Mouse (Mus musculus) midbrain, embryonic 14.5 days (tissue): Measurements from ENCODE around the gene Ptchd3. TPM values are rescaled to one million over a fixed set of nuclear protein-coding genes. Genes with fewer than 3 reads are reported as not detected.

Experiments used
- ATAC-seq: fragments of 200-750 bp; cut with Nextera tagmentation; 2 replicates; pipeline ENCODE4 v1.8.0; 2017; ENCODE audit warnings: moderate number of reproducible peaks, moderate library complexity; ENCODE audit not compliant: low FRiP score, low TSS enrichment
- DNase-seq: peaks from one replicate; pipeline ENCODE4 v3.0.0-alpha.2; 2015
- H3K27ac ChIP-seq: fragments of 300-500 bp; sonication (generic); replicated peaks from 2 replicates; pipeline ENCODE4 v1.5.1; 2014; ENCODE audit warnings: mild to moderate bottlenecking, low read depth, low read length, moderate library complexity
- H3K27me3 ChIP-seq: fragments of 300-500 bp; sonication (generic); 2 replicates; pipeline ENCODE4 v1.6.1; 2014; ENCODE audit warnings: low read length, control low read depth, mixed read lengths; ENCODE audit not compliant: control insufficient read depth, insufficient read depth
- H3K36me3 ChIP-seq: fragments of 300-500 bp; sonication (generic); 2 replicates; pipeline ENCODE4 v1.6.1; 2014; ENCODE audit warnings: low read length, control low read depth; ENCODE audit not compliant: control insufficient read depth, insufficient read depth
- H3K4me1 ChIP-seq: fragments of 300-500 bp; sonication (generic); 2 replicates; pipeline ENCODE4 v1.6.1; 2014; ENCODE audit warnings: mild to moderate bottlenecking, antibody characterized with exemption, low read length, control low read depth; ENCODE audit not compliant: control insufficient read depth, insufficient read depth
- H3K4me2 ChIP-seq: fragments of 300-500 bp; sonication (generic); 2 replicates; pipeline ENCODE4 v1.6.1; 2014; ENCODE audit warnings: mild to moderate bottlenecking, low read length, moderate library complexity
- H3K4me3 ChIP-seq: fragments of 300-500 bp; sonication (generic); replicated peaks from 2 replicates; pipeline ENCODE4 v1.5.1; 2014; ENCODE audit warnings: low read depth, low read length
- H3K9ac ChIP-seq: fragments of 300-500 bp; sonication (generic); replicated peaks from 2 replicates; pipeline ENCODE4 v1.6.1; 2014; ENCODE audit warnings: mild to moderate bottlenecking, low read length, moderate library complexity
- H3K9me3 ChIP-seq: fragments of 300-500 bp; sonication (generic); 2 replicates; pipeline ENCODE4 v1.6.1; 2016; ENCODE audit warnings: low read length, control low read depth, mixed read lengths; ENCODE audit not compliant: control insufficient read depth
- WGBS: fragments of 180-500 bp; shearing (Covaris S2); extraction: QIAGEN DNeasy Blood & Tissue Kit; methylation state at CpG from one replicate; pipeline ENCODE4 v1.1.7; 2014; 5-methylcytosine and 5-hydroxymethylcytosine counted together
- polyA plus RNA-seq: library from polyadenylated mRNA; unstranded; fragments of >200 nt; fragmentation: Nextera tagmentation; extraction: Ambion mirVana; gene quantifications from 2 replicates; pipeline ENCODE4 v1.2.1, GENCODE M21; 2014

Gene Ptchd3
- polyA plus RNA-seq, 1 experiment from 2014 or later: not detected

DNA sequence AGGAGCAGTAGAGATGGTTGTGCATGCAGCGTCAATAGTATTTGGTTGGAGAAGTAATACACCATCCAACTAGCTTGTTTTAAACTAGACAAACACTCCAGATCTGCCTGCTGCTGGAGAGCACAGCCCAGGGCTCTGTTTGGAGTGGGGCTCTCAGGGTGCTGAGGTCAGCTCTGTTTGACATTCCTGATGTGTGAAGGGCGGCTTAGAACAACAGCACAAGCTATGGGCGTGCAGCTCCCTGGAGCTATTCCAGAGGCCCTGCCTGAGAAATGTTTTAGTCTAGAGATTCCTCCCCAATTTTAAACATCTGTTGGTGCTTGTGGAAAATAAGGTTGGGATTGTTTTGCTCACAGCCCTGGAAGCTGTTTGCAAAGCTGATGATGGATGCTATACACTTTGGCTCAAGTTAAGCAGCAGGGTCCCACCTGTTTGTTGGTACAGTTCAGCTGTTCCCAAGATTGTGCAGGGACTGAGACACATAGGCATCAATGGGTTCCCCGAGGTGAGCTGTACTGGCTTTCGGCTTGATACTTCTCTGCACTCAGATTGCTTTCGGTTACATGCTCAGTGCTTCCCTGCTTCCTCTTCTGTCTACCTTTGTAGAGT, 35.4 kb upstream of the Ptchd3 start:
- H3K9ac ChIP-seq: no peak overlapping the region
- no peak overlapping the region for H3K4me3 ChIP-seq
- peak; percentile 4 for DNase-seq
- no peaks in the 10 kb centered on the region for H3K4me1 ChIP-seq
- ATAC-seq: no peak
- H3K36me3 ChIP-seq: no peaks in the 10 kb centered on the region
- no peaks in the 10 kb centered on the region for H3K27me3 ChIP-seq
- H3K27ac ChIP-seq: no peak overlapping the region
- H3K4me2 ChIP-seq: no peak overlapping the region
- WGBS: 78% methylated on average over 6 of the region's 6 CpGs
- H3K9me3 ChIP-seq: no peaks in the 10 kb centered on the region

DNA sequence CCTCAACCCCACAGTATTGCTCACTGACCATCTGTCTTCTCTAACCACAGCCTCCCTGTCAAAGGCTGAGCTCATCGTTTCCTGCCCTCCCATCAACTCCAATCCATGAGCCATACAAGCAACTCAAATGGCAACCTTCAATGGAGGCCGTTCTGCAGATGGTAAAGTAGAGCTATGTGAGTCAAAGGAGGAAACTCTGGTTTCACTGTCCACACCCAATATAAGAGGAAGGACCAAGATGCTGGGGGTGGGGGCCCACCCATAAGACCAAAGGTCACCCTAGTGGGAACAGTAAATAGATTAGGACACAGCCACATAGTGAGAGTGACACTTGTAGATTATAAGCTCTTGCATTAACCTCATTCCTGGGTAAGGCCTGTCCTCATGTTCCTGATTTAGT, 34.1 kb upstream of the Ptchd3 start:
- ATAC-seq (no peak), DNase-seq (no peak)
- WGBS: 93% methylated on average over 2 of the region's 2 CpGs
- Histone ChIP-seq H3K27ac (no peak overlapping the region), H3K4me2 (no peak overlapping the region), H3K4me3 (no peak overlapping the region), H3K36me3 (no peaks in the 10 kb centered on the region), H3K4me1 (no peaks in the 10 kb centered on the region), H3K9me3 (no peaks in the 10 kb centered on the region), H3K9ac (no peak overlapping the region), H3K27me3 (no peaks in the 10 kb centered on the region)

DNA sequence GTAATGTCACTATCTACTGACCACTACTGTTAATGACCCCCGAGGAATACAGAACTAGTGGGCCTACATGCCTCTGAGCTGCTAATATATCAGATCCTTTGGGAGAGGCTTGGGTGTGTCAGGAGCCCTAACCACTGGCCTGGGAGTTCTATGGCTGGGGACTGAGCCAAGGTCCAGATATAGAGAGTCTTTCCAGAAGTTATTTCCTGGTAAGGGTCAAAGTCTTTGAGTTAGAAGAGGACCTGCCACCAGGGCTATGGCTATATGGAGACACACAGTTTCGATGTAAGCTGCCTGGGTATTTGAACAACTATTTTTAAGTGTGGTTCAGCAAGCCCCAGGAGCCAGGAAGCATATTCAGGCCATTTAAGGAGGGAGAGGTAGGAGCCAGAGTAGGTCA, 31.5 kb upstream of the Ptchd3 start:
- H3K9me3 ChIP-seq: no peaks in the 10 kb centered on the region
- H3K27ac ChIP-seq: no peak overlapping the region
- no peaks in the 10 kb centered on the region for H3K4me1 ChIP-seq
- no peak overlapping the region for H3K4me2 ChIP-seq
- H3K27me3 ChIP-seq: no peaks in the 10 kb centered on the region
- H3K36me3 ChIP-seq: no peaks in the 10 kb centered on the region
- DNase-seq (no peak), ATAC-seq (no peak)
- no peak overlapping the region for H3K4me3 ChIP-seq
- H3K9ac ChIP-seq: no peak overlapping the region
- 82% methylated on average over 2 of the region's 2 CpGs for WGBS

DNA sequence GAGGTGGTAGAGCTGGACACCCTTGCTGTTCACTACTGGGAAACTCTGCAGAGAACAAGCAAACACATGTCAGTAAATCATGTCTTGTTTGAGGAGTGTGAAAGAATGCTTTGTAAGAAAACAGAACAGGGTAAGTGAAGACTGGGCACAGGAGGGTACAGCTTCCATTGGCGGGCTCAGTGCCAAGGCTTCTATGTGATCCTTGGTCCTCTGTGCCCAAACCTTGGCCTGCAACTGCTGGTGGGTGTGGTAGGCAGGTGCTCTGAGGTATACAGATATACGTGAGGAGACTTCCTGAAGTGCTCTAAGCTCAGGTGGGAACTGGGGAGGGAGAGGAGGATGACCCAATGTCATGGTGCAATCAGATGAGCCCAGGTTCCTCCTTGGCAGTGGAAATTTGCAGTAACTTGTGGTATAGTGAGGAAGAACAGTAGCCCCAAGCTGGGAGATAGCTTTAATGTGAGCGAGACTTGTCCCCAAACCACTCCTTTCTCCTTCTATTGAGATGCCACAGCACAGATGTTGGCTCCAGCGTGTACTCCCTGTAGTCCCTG, 30.2 kb upstream of the Ptchd3 start:
- no peaks in the 10 kb centered on the region for H3K4me1 ChIP-seq
- H3K4me3 ChIP-seq: no peak overlapping the region
- WGBS: 89% methylated on average over 4 of the region's 4 CpGs
- no peak overlapping the region for H3K4me2 ChIP-seq
- ATAC-seq (no peak), DNase-seq (no peak)
- no peak overlapping the region for H3K27ac ChIP-seq
- no peaks in the 10 kb centered on the region for H3K27me3 ChIP-seq
- no peaks in the 10 kb centered on the region for H3K9me3 ChIP-seq
- H3K36me3 ChIP-seq: no peaks in the 10 kb centered on the region
- no peak overlapping the region for H3K9ac ChIP-seq

DNA sequence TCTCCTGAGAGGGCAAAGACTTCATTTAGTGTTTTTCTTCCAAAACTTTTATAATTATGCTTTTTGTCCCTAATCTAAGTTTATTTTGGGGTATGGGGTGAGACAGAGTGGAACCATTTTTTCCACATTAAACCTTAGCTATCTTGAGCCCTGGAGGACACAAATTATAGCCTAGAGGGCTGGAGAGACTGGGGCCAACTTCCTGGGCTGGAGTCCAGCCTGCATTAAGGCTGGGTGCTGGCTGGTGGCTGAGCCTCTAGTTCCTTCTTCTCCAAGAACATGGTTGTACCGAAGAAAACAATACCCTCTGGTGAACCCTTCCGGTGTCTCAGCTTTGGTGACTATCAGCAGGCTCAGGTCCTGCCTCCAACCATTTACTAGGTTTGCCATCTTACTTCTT, 27.3 kb upstream of the Ptchd3 start:
- 96% methylated on average over 2 of the region's 2 CpGs for WGBS
- Histone ChIP-seq H3K27me3 (no peaks in the 10 kb centered on the region), H3K4me3 (no peak overlapping the region), H3K4me2 (no peak overlapping the region), H3K36me3 (no peaks in the 10 kb centered on the region), H3K9ac (no peak overlapping the region), H3K4me1 (no peaks in the 10 kb centered on the region), H3K9me3 (no peaks in the 10 kb centered on the region), H3K27ac (no peak overlapping the region)
- DNase-seq (no peak), ATAC-seq (no peak)

DNA sequence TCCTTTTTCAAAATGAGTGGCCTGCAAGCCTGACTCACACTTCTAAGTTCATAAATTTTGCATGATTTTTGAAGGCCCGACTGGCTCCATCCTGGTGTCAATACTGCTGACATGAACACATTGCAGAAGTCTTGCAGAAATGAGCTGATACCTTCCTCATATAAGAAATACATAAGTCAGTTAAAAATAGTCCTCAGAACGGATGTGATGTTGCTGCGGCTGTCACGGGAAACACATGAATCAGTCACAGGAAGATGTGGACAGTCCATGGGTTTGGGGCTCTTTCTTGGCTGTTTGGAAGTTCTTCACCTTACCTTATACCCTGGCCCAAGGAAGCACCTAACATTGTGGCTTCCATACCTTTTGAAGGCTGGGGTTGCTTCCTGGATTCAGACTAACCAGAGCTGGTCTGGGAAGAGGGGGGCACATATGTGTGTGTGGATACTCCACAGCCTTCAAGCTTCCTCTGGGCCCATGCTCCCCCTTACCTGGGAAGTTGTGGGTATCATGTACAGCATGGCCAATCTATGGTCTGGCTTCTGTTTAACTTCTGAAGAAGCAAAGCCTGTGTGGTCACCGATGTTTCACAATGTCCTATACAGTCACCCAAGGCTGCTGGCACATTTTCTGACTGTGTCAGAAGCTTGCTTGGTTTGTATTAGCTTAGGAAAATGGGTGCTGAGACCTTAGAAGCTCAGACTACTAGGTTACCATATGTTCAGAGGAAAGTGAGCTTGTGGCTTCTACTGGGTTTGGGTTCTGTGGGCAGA, 25.6 kb upstream of the Ptchd3 start:
- Histone ChIP-seq H3K27ac (no peak overlapping the region), H3K4me2 (no peak overlapping the region), H3K4me3 (no peak overlapping the region), H3K27me3 (no peaks in the 10 kb centered on the region), H3K36me3 (no peaks in the 10 kb centered on the region), H3K9ac (no peak overlapping the region), H3K9me3 (no peaks in the 10 kb centered on the region), H3K4me1 (0 out of 2 replicates have a peak, but pooled peaks cover 4% of the 10 kb centered on the region)
- DNase-seq: no peak
- 92% methylated on average over 5 of the region's 5 CpGs for WGBS
- no peak for ATAC-seq

DNA sequence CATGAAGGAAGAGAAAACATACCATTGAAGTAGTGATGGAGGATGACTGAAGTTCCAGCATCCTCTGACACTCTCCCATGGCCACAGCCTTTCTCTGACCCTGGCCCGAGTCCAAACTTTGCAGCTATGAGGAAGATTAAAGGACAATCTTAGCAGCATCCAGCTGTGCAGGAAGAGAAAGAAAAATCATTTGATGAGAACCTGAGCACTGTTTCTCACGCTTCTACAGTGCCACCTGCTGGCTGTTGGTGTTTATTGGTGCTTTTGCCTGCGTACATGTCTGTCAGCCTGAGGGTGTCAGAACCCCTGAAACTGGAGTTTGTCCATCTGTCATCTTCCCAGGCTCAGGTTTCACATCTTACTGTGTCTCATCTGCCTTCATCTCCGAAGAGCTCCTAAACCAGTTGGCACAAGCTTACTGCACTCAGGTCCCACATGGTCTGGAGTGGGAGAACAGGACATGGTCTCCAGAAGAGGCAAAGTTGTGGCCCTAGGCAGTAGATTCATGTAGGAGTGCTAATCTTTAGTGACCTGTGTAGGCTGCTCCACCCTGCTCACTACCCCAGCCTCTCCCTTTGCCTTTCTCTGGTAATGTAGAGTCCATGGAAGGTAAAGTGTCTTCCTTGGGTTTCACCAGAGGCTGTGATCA, 21.7 kb upstream of the Ptchd3 start:
- no peaks in the 10 kb centered on the region for H3K9me3 ChIP-seq
- H3K36me3 ChIP-seq: no peaks in the 10 kb centered on the region
- DNase-seq: peak; percentile 94
- no peaks in the 10 kb centered on the region for H3K27me3 ChIP-seq
- no peak overlapping the region for H3K27ac ChIP-seq
- WGBS: 8% methylated on average over 4 of the region's 4 CpGs
- 0 out of 2 replicates have a peak, but pooled peaks cover 4% of the 10 kb centered on the region for H3K4me1 ChIP-seq
- no peak overlapping the region for H3K9ac ChIP-seq
- ATAC-seq: no peak; the same call in 1 of the 2 replicates
- H3K4me2 ChIP-seq: no peak overlapping the region
- H3K4me3 ChIP-seq: no peak overlapping the region

DNA sequence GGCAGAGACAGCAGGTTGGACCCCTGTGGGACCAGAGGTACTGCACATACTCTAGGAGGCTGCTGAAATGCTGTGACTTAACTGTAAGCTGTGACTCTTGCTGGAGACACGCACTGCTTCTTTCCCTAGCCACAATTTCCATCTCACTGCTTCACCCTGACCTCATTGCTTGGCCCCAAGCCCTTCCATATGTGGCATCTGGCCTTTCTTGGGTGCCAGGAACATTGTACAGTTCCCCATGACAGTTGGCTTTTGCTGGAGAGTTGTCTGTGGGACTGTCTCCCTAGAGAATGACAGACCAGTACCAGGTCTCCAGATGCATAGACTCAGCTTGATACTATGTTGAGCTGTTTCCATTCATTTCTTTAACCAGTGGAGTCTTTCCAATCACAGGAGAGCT, 21.2 kb upstream of the Ptchd3 start:
- Histone ChIP-seq H3K4me3 (no peak overlapping the region), H3K9ac (no peak overlapping the region), H3K27me3 (no peaks in the 10 kb centered on the region), H3K36me3 (no peaks in the 10 kb centered on the region), H3K9me3 (no peaks in the 10 kb centered on the region), H3K4me2 (no peak overlapping the region), H3K4me1 (0 out of 2 replicates have a peak, but pooled peaks cover 4% of the 10 kb centered on the region), H3K27ac (no peak overlapping the region)
- 61% methylated on average over 1 of the region's 1 CpGs for WGBS
- ATAC-seq (no peak), DNase-seq (no peak)
